Mouse (Mus musculus): ENCODE results near the gene Opa3. TPM values are rescaled to one million over a fixed set of nuclear protein-coding genes. Genes with fewer than 3 reads are reported as not detected.
"Not testable (repeated sequence)": the region's sequence is repeated elsewhere in the genome, so short reads cannot be mapped to it uniquely, and the experiment has no call there.

The Opa3 gene
- polyA plus RNA-seq, 1 experiment from 2014 or later: 32.5 TPM

DNA sequence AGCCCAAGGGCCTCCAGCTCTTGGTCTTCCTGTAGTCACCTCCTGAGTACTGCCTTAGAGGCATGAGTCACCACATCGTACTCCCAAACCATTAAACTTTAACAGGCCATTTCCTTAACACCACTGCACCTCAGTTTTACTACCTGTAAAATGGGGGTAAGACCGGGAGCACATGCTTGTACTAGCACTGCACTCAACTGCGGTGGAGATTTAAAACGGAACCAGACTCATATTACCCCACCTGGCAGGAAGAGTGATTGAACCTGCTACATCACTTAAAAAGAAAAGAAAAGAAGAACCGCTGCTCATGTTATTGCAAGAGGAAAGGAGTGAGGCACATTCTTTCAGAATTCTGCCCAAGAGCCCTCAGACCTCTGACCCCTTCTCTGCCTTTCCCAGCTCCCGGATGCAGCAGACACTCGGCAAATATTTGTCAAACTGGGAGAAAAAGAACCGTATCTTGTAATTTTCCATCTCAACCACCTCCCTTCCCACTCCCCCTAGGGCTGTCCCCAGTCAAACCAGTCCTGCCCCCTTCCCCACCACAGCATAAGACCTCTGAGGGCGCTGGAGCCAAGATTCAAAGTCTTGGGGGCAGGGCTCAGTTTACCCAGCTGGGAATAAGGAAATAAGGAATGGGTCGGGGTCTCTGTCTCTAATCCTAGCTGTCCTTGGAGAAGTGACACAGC is 41.0 kb downstream of the Opa3 start:
- Histone ChIP-seq H3K4me2 (replicated peaks) (peak overlapping the region; percentile 96), H3K36me3 (peaks cover 8% of the 10 kb centered on the region), H3K4me1 (peaks cover 42% of the 10 kb centered on the region), H3K9ac (peak overlapping the region; percentile 79), H3K4me3 (replicated peaks) (peak overlapping the region; percentile 94), H3K9me3 (replicated peaks) (no peaks in the 10 kb centered on the region), H3K27ac (replicated peaks) (peak overlapping the region; percentile 96), H3K27me3 (no peaks in the 10 kb centered on the region)
- no peak for ATAC-seq (ENCODE audit: insufficient number of reproducible peaks, low FRiP score, low TSS enrichment, low read depth)
- WGBS: 29% methylated on average over 10 of the region's 10 CpGs

DNA sequence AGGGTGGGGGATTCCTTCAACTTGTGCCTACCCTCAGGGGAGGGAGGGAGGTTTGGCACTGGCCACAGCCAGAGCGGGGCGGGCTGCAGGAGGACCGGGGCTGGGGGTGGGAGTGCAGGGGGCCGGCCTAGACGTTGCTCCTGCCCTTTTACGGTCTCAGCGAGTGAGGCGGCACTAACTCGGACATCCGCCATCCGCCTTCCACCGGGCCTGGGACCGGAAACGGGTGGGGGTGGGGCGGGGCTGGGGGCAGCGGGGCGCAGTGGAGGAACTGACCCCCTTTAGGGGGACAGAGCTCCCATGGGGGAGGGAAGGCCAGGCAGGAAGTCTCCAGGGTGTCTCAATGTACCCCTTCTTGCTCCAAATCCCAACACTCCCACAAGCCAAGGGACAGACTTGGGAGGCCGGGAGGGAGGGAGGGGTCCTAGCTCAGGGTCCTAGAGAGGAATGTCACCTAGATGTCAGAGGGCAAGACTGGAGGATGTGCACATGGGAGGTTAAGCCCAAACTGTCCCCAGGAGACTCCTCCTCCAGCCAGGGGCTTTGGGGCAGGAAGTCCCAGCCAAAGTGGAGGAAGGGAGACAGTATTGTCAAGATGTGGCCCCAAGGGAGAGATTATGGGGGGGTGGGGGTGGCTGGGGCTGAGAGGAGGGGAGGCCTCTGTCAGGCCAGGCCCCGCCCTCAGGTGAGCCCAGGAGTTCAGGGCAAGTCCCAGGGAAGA is 41.7 kb downstream of the Opa3 start:
- no peaks in the 10 kb centered on the region for H3K9me3 ChIP-seq (replicated peaks)
- peak overlapping the region; percentile 94 for H3K4me3 ChIP-seq (replicated peaks)
- no peaks in the 10 kb centered on the region for H3K27me3 ChIP-seq
- H3K4me1 ChIP-seq: peaks cover 42% of the 10 kb centered on the region
- 0% methylated on average over 18 of the region's 19 CpGs for WGBS
- H3K27ac ChIP-seq (replicated peaks): peak overlapping the region; percentile 96
- peaks cover under 1% of the 10 kb centered on the region for H3K36me3 ChIP-seq
- H3K9ac ChIP-seq: peak overlapping the region; percentile 79
- H3K4me2 ChIP-seq (replicated peaks): peak overlapping the region; percentile 96
- 0 out of 2 replicates have a peak, but pooled peaks have one; percentile 26 for ATAC-seq (ENCODE audit: insufficient number of reproducible peaks, low FRiP score, low TSS enrichment, low read depth)

DNA sequence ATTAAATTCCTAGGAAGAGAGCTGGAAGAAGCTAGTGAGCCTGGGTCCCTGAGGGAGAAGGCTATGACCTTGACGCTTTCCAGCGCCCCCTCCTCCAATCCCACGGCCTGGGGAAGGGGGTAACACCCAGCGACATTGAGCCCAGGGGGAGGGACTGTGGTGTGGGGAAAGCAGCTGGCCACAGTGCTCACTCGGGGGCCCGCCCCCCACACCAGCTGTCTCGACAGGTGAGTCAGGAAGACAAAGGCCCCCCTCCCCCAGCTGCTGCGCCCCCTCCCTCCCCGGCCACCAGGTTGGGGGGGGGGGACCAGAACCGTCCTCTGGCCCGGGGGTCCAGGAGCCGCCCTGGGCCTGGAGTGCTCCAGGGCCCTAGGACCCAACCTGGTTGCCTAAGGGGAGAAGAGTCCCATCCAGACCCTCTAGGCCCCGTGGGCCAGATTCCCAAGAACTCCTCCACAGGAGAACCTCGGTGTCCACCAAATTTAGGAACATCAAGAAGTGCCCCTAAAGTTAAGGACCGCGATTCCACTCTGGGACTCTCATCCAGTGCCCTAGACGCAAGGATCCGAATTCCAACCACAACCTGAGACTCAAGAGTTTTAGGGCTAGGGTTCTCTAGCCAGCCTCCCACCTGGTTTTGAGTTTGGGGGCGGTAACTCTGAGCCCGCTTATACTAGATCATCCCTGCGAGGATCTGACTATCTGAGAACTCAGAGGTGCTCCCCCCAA is 42.5 kb downstream of the Opa3 start:
- Histone ChIP-seq H3K27me3 (0 out of 2 replicates have a peak, but pooled peaks cover 2% of the 10 kb centered on the region), H3K27ac (replicated peaks) (peak overlapping the region; percentile 96), H3K4me1 (peaks cover 42% of the 10 kb centered on the region), H3K4me3 (replicated peaks) (peak overlapping the region; percentile 94), H3K36me3 (no peaks in the 10 kb centered on the region), H3K9me3 (replicated peaks) (no peaks in the 10 kb centered on the region), H3K4me2 (replicated peaks) (peak overlapping the region; percentile 96), H3K9ac (peak overlapping the region; percentile 79)
- no peak for ATAC-seq (ENCODE audit: insufficient number of reproducible peaks, low FRiP score, low TSS enrichment, low read depth)
- 0% methylated on average over 17 of the region's 21 CpGs for WGBS

DNA sequence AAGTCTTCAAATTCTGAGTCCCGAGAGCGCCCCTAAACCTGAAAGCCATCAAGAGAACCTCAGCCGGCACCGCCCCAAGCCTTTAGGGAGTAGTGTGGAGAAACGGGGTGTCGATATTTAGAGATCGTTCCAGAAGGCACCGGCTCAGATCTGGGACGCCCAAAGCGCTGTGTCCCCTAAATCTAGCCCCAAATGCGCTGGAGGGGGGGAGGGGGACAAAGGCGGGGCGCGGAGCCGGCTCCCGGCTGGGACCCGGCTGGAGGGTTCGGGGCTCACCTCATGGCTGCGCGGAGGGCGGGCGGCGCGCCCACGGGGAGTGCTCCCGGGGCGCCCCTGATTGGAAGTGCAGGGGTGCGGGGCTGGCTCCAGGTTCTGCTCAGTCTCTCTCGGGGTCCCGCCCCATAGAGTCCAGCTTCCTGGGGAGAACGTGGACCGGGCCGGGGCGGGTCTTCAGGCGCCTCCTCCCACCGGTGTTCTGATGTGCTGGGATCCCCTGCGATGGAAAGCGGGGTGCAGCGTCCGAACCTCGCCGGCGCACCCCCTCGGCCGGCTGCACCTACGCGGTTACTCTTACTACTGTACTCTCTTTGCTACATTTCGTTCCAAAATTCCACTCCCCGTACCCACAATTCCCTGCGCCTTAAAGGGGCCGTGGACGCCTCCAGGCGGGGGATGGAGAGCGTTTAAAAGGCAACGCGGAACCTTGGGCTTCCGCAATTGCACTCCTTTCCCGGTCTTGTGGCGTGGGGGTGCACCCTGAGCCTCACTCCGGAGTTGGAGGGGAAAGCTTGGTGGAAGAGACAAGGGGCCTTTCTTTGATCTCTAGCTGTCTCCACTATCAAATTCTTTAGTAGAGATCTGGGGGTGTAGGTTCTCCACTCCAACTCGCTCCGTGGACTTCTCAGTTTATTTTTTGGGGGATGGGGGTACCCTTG is 43.4 kb downstream of the Opa3 start, which contains the start of gene Vasp:
TSS of gene Vasp (minus strand) at position 580 of the 935 bp plus-strand sequence.
- Histone ChIP-seq H3K4me2 (replicated peaks) (peak within 1 kb of the TSS; percentile 96), H3K9me3 (replicated peaks) (no peaks in the 10 kb centered on the region), H3K4me3 (replicated peaks) (peak within 1 kb of the TSS; percentile 94), H3K27me3 (0 out of 2 replicates have a peak, but pooled peaks cover 4% of the 10 kb centered on the region), H3K36me3 (no peaks in the 10 kb centered on the region), H3K4me1 (peaks cover 34% of the 10 kb centered on the region), H3K9ac (peak within 1 kb of the TSS; percentile 79), H3K27ac (replicated peaks) (peak within 1 kb of the TSS; percentile 96)
- WGBS: under 1% methylated on average over 58 of the region's 62 CpGs
- peak; percentile 78 for ATAC-seq (ENCODE audit: insufficient number of reproducible peaks, low FRiP score, low TSS enrichment, low read depth)

DNA sequence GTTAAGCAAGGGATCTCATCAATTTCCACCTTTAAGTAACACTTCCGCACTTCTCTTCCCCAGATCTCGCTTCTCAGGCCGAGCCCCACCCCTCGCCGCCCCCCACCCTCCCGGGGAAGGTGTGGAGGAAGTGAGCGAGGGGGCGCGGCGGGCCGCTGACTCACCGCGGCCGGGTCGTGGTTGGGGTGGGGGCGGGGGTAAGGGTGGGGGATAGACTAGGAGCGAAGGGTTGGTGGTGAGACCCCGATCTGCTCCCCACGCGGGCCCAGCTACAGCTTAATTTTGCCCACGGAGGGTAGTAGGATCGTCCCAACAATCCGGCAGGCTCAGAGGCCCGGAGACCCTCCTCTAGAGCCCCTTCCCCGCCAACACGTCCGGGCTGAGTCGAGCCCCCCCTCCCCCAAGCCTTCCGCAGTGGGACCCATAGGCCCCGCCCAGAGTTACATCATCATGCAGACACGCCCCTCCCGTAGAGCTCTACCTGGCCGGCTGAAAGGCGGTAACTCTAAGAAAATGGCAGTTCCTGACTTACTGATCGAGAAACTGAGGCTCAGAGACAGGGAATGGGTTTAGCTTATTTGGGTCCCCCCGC is 44.1 kb downstream of the Opa3 start:
- peak overlapping the region; percentile 94 for H3K4me3 ChIP-seq (replicated peaks)
- WGBS: under 1% methylated on average over 35 of the region's 36 CpGs
- peaks cover 27% of the 10 kb centered on the region for H3K4me1 ChIP-seq

DNA sequence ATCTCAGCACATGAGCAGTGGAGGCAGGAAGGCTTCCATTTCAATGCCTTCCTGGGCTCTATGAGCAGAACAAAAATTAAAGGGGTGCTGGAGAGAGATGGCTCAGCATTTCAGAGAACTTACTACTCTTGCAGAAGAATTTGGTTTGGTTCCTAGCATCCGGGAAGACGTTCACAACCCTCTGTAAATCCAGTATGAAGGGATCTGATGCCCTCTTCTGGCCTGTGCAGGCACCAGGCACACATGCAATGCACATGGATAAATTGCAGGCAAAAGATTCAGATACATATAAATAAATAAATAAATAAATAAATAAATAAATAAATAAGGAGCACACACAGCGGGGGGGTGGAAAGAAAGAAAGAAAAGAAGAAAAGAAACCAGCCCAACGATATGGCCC is 48.1 kb downstream of the Opa3 start:
- H3K4me1 ChIP-seq: peaks cover 10% of the 10 kb centered on the region
- H3K27me3 ChIP-seq: peaks cover 39% of the 10 kb centered on the region
- no peak overlapping the region for H3K27ac ChIP-seq (replicated peaks)
- H3K36me3 ChIP-seq: no peaks in the 10 kb centered on the region
- no peak for ATAC-seq (ENCODE audit: insufficient number of reproducible peaks, low FRiP score, low TSS enrichment, low read depth)
- WGBS: 48% methylated on average over 4 of the region's 4 CpGs
- no peaks in the 10 kb centered on the region for H3K9me3 ChIP-seq (replicated peaks)
- H3K4me2 ChIP-seq (replicated peaks): no peak overlapping the region
- H3K9ac ChIP-seq: no peak overlapping the region
- no peak overlapping the region for H3K4me3 ChIP-seq (replicated peaks)

More for the DNA sequence above, 44.1 kb downstream of the Opa3 start:
- Histone ChIP-seq H3K4me2 (replicated peaks) (peak overlapping the region; percentile 96), H3K36me3 (no peaks in the 10 kb centered on the region), H3K9me3 (replicated peaks) (no peaks in the 10 kb centered on the region), H3K9ac (peak overlapping the region; percentile 79), H3K27ac (replicated peaks) (peak overlapping the region; percentile 96), H3K27me3 (0 out of 2 replicates have a peak, but pooled peaks cover 4% of the 10 kb centered on the region)
- ATAC-seq (ENCODE audit: insufficient number of reproducible peaks, low FRiP score, low TSS enrichment, low read depth): peak; percentile 79

DNA sequence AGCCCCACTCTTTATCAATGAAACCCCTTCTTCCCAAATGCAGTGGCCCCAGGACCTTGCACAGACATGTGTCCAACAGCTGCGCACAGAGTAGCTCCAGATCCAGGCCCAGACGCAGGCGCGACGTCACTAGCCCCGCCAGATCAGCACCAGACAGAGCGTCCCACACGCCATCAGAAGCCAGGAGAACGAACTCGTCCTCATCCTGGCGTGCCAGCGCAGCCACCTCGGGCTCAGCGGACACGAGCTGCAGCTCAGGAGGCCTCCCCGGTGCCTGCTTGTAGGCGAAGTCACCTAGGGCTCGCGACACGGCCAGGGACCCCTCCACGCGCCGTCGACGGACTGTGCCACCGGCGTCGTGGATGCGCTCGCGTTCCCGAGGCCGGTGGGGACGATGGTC is 50.9 kb downstream of the Opa3 start:
- H3K9ac ChIP-seq: no peak overlapping the region
- no peak for ATAC-seq (ENCODE audit: insufficient number of reproducible peaks, low FRiP score, low TSS enrichment, low read depth)
- peaks cover 54% of the 10 kb centered on the region for H3K27me3 ChIP-seq
- H3K36me3 ChIP-seq: no peaks in the 10 kb centered on the region
- no peaks in the 10 kb centered on the region for H3K9me3 ChIP-seq (replicated peaks)
- WGBS: under 1% methylated on average over 34 of the region's 34 CpGs
- H3K4me3 ChIP-seq (replicated peaks): peak overlapping the region; percentile 29
- peak overlapping the region; percentile 40 for H3K4me2 ChIP-seq (replicated peaks)
- no peak overlapping the region for H3K27ac ChIP-seq (replicated peaks)
- H3K4me1 ChIP-seq: peaks cover 24% of the 10 kb centered on the region

DNA sequence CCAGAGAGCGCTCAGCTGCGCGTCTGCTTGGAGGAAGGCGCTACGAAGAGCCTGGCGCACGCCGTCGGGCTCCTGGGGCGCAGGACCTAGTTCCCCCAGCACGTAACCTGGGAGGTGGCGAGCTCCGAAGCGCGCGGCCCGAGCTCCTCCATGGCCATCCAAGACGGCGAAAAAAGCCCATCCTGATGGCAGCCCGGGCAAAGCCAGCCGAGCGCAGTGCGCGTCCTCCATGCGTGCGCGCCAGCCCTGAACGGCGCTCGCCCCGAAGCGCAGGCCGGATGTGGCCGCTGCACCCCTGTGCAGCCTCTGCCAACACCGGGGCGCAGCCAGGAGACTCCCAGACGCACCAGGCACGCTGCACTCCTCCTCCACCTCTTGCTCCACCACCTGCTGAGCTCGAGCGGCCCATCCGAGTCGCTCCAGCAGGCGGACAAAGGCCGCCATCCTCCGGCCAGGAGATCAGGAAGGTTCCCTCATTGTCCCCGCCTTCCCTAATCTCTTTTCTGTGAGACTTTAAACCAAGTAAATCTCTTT is 51.5 kb downstream of the Opa3 start, which contains the start of gene Ppm1n:
TSS of gene Ppm1n (minus strand) at position 484 of the 534 bp plus-strand sequence.
- no peak within 1 kb of the TSS for H3K9ac ChIP-seq
- H3K36me3 ChIP-seq: no peaks in the 10 kb centered on the region
- H3K4me2 ChIP-seq (replicated peaks): peak within 1 kb of the TSS; percentile 40
- H3K27me3 ChIP-seq: peaks cover 54% of the 10 kb centered on the region
- ATAC-seq (ENCODE audit: insufficient number of reproducible peaks, low FRiP score, low TSS enrichment, low read depth): no peak
- H3K9me3 ChIP-seq (replicated peaks): no peaks in the 10 kb centered on the region
- H3K4me1 ChIP-seq: peaks cover 24% of the 10 kb centered on the region
- H3K4me3 ChIP-seq (replicated peaks): peak within 1 kb of the TSS; percentile 29
- no peak within 1 kb of the TSS for H3K27ac ChIP-seq (replicated peaks)
- WGBS: under 1% methylated on average over 46 of the region's 46 CpGs

DNA sequence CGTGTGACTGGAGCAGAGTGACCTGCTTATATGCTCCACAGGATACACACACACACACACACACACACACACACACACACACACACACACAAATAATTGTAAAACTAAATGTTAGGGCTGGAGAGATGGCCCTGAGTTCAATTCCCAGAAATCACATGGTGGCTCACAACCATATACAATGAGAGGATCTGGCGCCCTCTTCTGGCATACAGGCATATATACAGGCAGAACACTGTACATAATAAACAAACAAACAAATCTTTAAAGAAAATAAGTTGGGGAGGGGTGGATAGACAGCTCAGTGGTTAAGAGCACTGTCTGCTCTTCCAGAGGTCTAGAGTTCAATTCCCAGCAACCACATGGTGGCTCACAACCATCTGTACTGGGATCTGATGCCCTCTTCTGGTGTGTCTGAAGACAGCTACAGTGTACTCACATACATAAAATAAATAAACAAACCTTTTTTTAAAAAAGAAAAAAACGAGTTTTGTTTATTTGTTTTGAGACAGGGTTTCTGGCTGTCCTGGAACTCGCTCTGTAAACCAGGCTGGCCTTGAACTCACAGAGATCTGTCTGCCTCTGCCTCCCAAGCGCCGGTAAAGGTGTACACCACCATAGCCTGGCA is 53.7 kb downstream of the Opa3 start:
- WGBS: 32% methylated on average over 6 of the region's 6 CpGs

More for the DNA sequence above, 53.7 kb downstream of the Opa3 start:
- H3K36me3 ChIP-seq; H3K27ac ChIP-seq (replicated peaks); H3K9me3 ChIP-seq (replicated peaks); H3K9ac ChIP-seq; ATAC-seq (ENCODE audit: insufficient number of reproducible peaks, low FRiP score, low TSS enrichment, low read depth): not testable (repeated sequence)
- Histone ChIP-seq H3K4me3 (replicated peaks) (peak overlapping the region; percentile 57; the same call in 1 of the 2 replicates), H3K4me2 (replicated peaks) (peak overlapping the region; percentile 99), H3K27me3 (peaks cover 50% of the 10 kb centered on the region), H3K4me1 (peaks cover 24% of the 10 kb centered on the region)
